Mouse (Mus musculus) liver, embryonic 11.5 days (tissue): ENCODE data around the gene Fcna. TPM values are rescaled to one million over a fixed set of nuclear protein-coding genes. Genes with fewer than 3 reads are reported as not detected.
A peak's percentile ranks its signal among the peaks of the same experiment; 100 is the strongest.

ENCODE experiments used
- ATAC-seq: fragments of 200-750 bp; cut with Nextera tagmentation; replicated peaks from 2 replicates; pipeline ENCODE4 v1.8.0; 2017; ENCODE audit warnings: moderate number of reproducible peaks, mild to moderate bottlenecking, moderate TSS enrichment, moderate library complexity; ENCODE audit not compliant: low FRiP score
- DNase-seq: peaks from one replicate; pipeline ENCODE4 v3.0.0-alpha.2; 2017; ENCODE audit warnings: low spot score
- H3K27ac ChIP-seq: fragments of 300-500 bp; sonication (generic); 2 replicates; pipeline ENCODE4 v1.5.1; 2014; ENCODE audit warnings: mild to moderate bottlenecking, low read depth, low read length, control low read depth
- H3K27me3 ChIP-seq: fragments of 300-500 bp; sonication (generic); replicated peaks from 2 replicates; pipeline ENCODE4 v1.6.1; 2014; ENCODE audit warnings: low read length, mixed read lengths; ENCODE audit not compliant: control insufficient read depth, insufficient read depth
- H3K36me3 ChIP-seq: fragments of 300-500 bp; sonication (generic); 2 replicates; pipeline ENCODE4 v1.6.1; 2014; ENCODE audit warnings: mild to moderate bottlenecking, low read length, moderate library complexity, mixed read lengths; ENCODE audit not compliant: control insufficient read depth, insufficient read depth
- H3K4me1 ChIP-seq: fragments of 300-500 bp; sonication (generic); replicated peaks from 2 replicates; pipeline ENCODE4 v1.6.1; 2014; ENCODE audit warnings: low read length, mixed read lengths; ENCODE audit not compliant: control insufficient read depth, insufficient read depth
- H3K4me2 ChIP-seq: fragments of 300-500 bp; sonication (generic); 2 replicates; pipeline ENCODE4 v1.6.1; 2014; ENCODE audit warnings: mild to moderate bottlenecking, control low read depth, moderate library complexity
- H3K4me3 ChIP-seq: fragments of 300-500 bp; sonication (generic); 2 replicates; pipeline ENCODE4 v1.5.1; 2014; ENCODE audit warnings: low read depth, low read length, control low read depth
- H3K9ac ChIP-seq: fragments of 300-500 bp; sonication (generic); 2 replicates; pipeline ENCODE4 v1.6.1; 2014; ENCODE audit warnings: low read depth, low read length, control low read depth
- H3K9me3 ChIP-seq: fragments of 300-500 bp; sonication (generic); 2 replicates; pipeline ENCODE4 v1.6.1; 2016; ENCODE audit warnings: low read length, inconsistent platforms, mixed read lengths; ENCODE audit not compliant: control insufficient read depth
- WGBS: fragments of 180-500 bp; shearing (Covaris S2); extraction: QIAGEN DNeasy Blood & Tissue Kit; methylation state at CpG from one replicate; pipeline ENCODE4 v1.1.7; 2014; 5-methylcytosine and 5-hydroxymethylcytosine counted together
- polyA plus RNA-seq: library from polyadenylated mRNA; unstranded; fragments of >200 nt; fragmentation: Nextera tagmentation; extraction: Ambion mirVana; gene quantifications from 2 replicates; pipeline ENCODE4 v1.2.1, GENCODE M21; 2014

Gene Fcna
- polyA plus RNA-seq, 1 experiment from 2014 or later: 33.4 TPM

- Histone ChIP-seq H3K36me3 (peaks cover 11% of the 10 kb centered on the region), H3K9ac (no peak overlapping the region), H3K4me3 (no peak overlapping the region), H3K27ac (no peak overlapping the region), H3K9me3 (no peaks in the 10 kb centered on the region), H3K27me3 (peaks cover 27% of the 10 kb centered on the region), H3K4me1 (peaks cover 25% of the 10 kb centered on the region), H3K4me2 (no peak overlapping the region)
- DNase-seq (no peak), ATAC-seq (no peak)
- WGBS: 69% methylated on average over 4 of the region's 4 CpGs
These were observed 44.3 kb downstream of the Fcna start for GRCm38 (mm10) chr2:25583571-25583970.

- Histone ChIP-seq H3K4me1 (peaks cover 26% of the 10 kb centered on the region), H3K9ac (no peak overlapping the region), H3K9me3 (no peaks in the 10 kb centered on the region), H3K4me2 (no peak overlapping the region), H3K36me3 (peaks cover 11% of the 10 kb centered on the region), H3K27ac (no peak overlapping the region), H3K4me3 (no peak overlapping the region), H3K27me3 (peaks cover 31% of the 10 kb centered on the region)
- ATAC-seq (no peak), DNase-seq (no peak)
- 82% methylated on average over 6 of the region's 6 CpGs for WGBS
These were observed 44.7 kb downstream of the Fcna start for GRCm38 (mm10) chr2:25583120-25583481.

GRCm38 (mm10) chr2:25582466-25583119, 45.2 kb downstream of the Fcna start:
- Histone ChIP-seq H3K4me3 (no peak overlapping the region), H3K27me3 (peaks cover 36% of the 10 kb centered on the region), H3K36me3 (peaks cover 11% of the 10 kb centered on the region), H3K9ac (0 out of 2 replicates have a peak overlapping the region, but pooled peaks have one; percentile 4), H3K9me3 (no peaks in the 10 kb centered on the region), H3K4me1 (peaks cover 31% of the 10 kb centered on the region), H3K4me2 (no peak overlapping the region; the same call in 1 of the 2 replicates), H3K27ac (no peak overlapping the region)
- WGBS: 48% methylated on average over 12 of the region's 12 CpGs
- ATAC-seq (peak; percentile 42; the same call in 1 of the 2 replicates), DNase-seq (no peak)

GRCm38 (mm10) chr2:25581901-25582301, 45.9 kb downstream of the Fcna start:
- ATAC-seq (0 out of 2 replicates have a peak, but pooled peaks have one; percentile 21), DNase-seq (no peak)
- peak overlapping the region; percentile 66 for H3K4me2 ChIP-seq
- H3K36me3 ChIP-seq: peaks cover 9% of the 10 kb centered on the region
- WGBS: 18% methylated on average over 6 of the region's 6 CpGs
- H3K27ac ChIP-seq: no peak overlapping the region
- H3K9me3 ChIP-seq: no peaks in the 10 kb centered on the region
- peaks cover 43% of the 10 kb centered on the region for H3K27me3 ChIP-seq
- peak overlapping the region; percentile 34; the same call in 1 of the 2 replicates for H3K4me3 ChIP-seq
- H3K4me1 ChIP-seq: peaks cover 37% of the 10 kb centered on the region
- no peak overlapping the region for H3K9ac ChIP-seq

- ATAC-seq (peak; percentile 74), DNase-seq (peak; percentile 66)
- 7% methylated on average over 19 of the region's 19 CpGs for whole genome bisulfite sequencing
- H3K9ac ChIP-seq: 0 out of 2 replicates have a peak within 1 kb of the TSS, but pooled peaks have one; percentile 4
- H3K27me3 ChIP-seq: peaks cover 48% of the 10 kb centered on the region
- H3K4me1 ChIP-seq: peaks cover 37% of the 10 kb centered on the region
- H3K9me3 ChIP-seq: no peaks in the 10 kb centered on the region
- H3K4me3 ChIP-seq: peak within 1 kb of the TSS; percentile 34
- H3K36me3 ChIP-seq: peaks cover 9% of the 10 kb centered on the region
- no peak within 1 kb of the TSS for H3K27ac ChIP-seq
- H3K4me2 ChIP-seq: peak within 1 kb of the TSS; percentile 66
These were observed 46.5 kb downstream of the Fcna start, which contains the start of gene Ajm1 for GRCm38 (mm10) chr2:25581294-25581864. Gene Ajm1, minus strand, starts transcription at chr2:25581757.

- H3K4me2 ChIP-seq: peak overlapping the region; percentile 66
- H3K4me3 ChIP-seq: peak overlapping the region; percentile 15; the same call in 1 of the 2 replicates
- no peak overlapping the region for H3K27ac ChIP-seq
- DNase-seq: no peak
- ATAC-seq: no peak
- peaks cover 9% of the 10 kb centered on the region for H3K36me3 ChIP-seq
- WGBS: 33% methylated on average over 6 of the region's 6 CpGs
- H3K4me1 ChIP-seq: peaks cover 41% of the 10 kb centered on the region
- no peaks in the 10 kb centered on the region for H3K9me3 ChIP-seq
- H3K9ac ChIP-seq: no peak overlapping the region
- H3K27me3 ChIP-seq: peaks cover 56% of the 10 kb centered on the region
These were observed 47.2 kb downstream of the Fcna start for GRCm38 (mm10) chr2:25580621-25581101.

- Histone ChIP-seq H3K27me3 (peaks cover 57% of the 10 kb centered on the region), H3K4me3 (peak overlapping the region; percentile 30)
These were observed 47.9 kb downstream of the Fcna start for GRCm38 (mm10) chr2:25579737-25580460.

GRCm38 (mm10) chr2:25578796-25579736, 48.8 kb downstream of the Fcna start:
- no peak overlapping the region for H3K27ac ChIP-seq
- H3K36me3 ChIP-seq: peaks cover 3% of the 10 kb centered on the region; the same call in 1 of the 2 replicates
- H3K4me2 ChIP-seq: peak overlapping the region; percentile 42
- DNase-seq (no peak), ATAC-seq (no peak)
- peaks cover 57% of the 10 kb centered on the region for H3K27me3 ChIP-seq
- H3K4me3 ChIP-seq: peak overlapping the region; percentile 30
- no peaks in the 10 kb centered on the region for H3K9me3 ChIP-seq
- H3K4me1 ChIP-seq: peaks cover 45% of the 10 kb centered on the region
- no peak overlapping the region for H3K9ac ChIP-seq
- WGBS: 6% methylated on average over 77 of the region's 77 CpGs

More at GRCm38 (mm10) chr2:25579737-25580460, 47.9 kb downstream of the Fcna start:
- Histone ChIP-seq H3K27ac (no peak overlapping the region), H3K9me3 (no peaks in the 10 kb centered on the region), H3K36me3 (peaks cover 9% of the 10 kb centered on the region), H3K9ac (no peak overlapping the region), H3K4me2 (peak overlapping the region; percentile 42), H3K4me1 (peaks cover 45% of the 10 kb centered on the region)
- DNase-seq (no peak), ATAC-seq (no peak)
- 6% methylated on average over 27 of the region's 27 CpGs for WGBS
